Mouse (Mus musculus) gastrocnemius, postnatal 10 days (tissue): ENCODE results near the gene Tgfbr3l. TPM values are rescaled to one million over a fixed set of nuclear protein-coding genes. Genes with fewer than 3 reads are reported as not detected.

Experiments
- DNase-seq: peaks from one replicate; pipeline ENCODE4 v3.0.0; 2021; ENCODE audit warnings: mixed read lengths
- long read RNA-seq, 2 experiments: library from polyadenylated mRNA; stranded (forward); transcript quantifications; one replicate each; pipeline ENCODE4 v2.0.0; 2021
- total RNA-seq, 2 experiments: library from RNA; stranded (reverse); gene quantifications; 2 replicates each; pipeline ENCODE4 v1.2.3; 2021

Gene Tgfbr3l
- 1 to 10 TPM; 2.8 to 5.1 TPM for total RNA-seq
- long read RNA-seq, experiment 1 = 0 reads
- long read RNA-seq, experiment 2 = 0 reads

- no peak for DNase-seq
These were observed at the start of gene Tgfbr3l for GRCm38 (mm10) chr8:4247951-4248540. TSS of gene Tgfbr3l (plus strand) at chr8:4248214.

GRCm38 (mm10) chr8:4201321-4201720 lies 46.7 kb upstream of the Tgfbr3l start:
- no peak for DNase-seq

GRCm38 (mm10) chr8:4205246-4206123 lies 42.5 kb upstream of the Tgfbr3l start:
- no peak for DNase-seq

GRCm38 (mm10) chr8:4206182-4207015 lies 41.6 kb upstream of the Tgfbr3l start:
- DNase-seq = no peak

- DNase-seq = no peak
These were observed 41.0 kb upstream of the Tgfbr3l start for GRCm38 (mm10) chr8:4207016-4207350.

GRCm38 (mm10) chr8:4211097-4211496 lies 36.9 kb upstream of the Tgfbr3l start:
- no peak for DNase-seq

GRCm38 (mm10) chr8:4212809-4213209 lies 35.2 kb upstream of the Tgfbr3l start:
- DNase-seq = no peak

GRCm38 (mm10) chr8:4213210-4214005 lies 34.6 kb upstream of the Tgfbr3l start:
- no peak for DNase-seq

GRCm38 (mm10) chr8:4214006-4214980 lies 33.7 kb upstream of the Tgfbr3l start:
- DNase-seq = no peak

- DNase-seq = no peak
These were observed 31.7 kb upstream of the Tgfbr3l start for GRCm38 (mm10) chr8:4216296-4216695.

- DNase-seq = no peak
These were observed 31.0 kb upstream of the Tgfbr3l start, which contains the start of gene Prr36 for GRCm38 (mm10) chr8:4216791-4217621. TSS of gene Prr36 (minus strand) at chr8:4217459.

- no peak for DNase-seq
These were observed 28.4 kb upstream of the Tgfbr3l start for GRCm38 (mm10) chr8:4219617-4220016.

GRCm38 (mm10) chr8:4222059-4222458 lies 26.0 kb upstream of the Tgfbr3l start:
- DNase-seq = no peak

GRCm38 (mm10) chr8:4226323-4226722 lies 21.7 kb upstream of the Tgfbr3l start:
- no peak for DNase-seq

- no peak for DNase-seq
These were observed 21.2 kb upstream of the Tgfbr3l start, which contains the start of gene Lrrc8e for GRCm38 (mm10) chr8:4226739-4227347. TSS of gene Lrrc8e (plus strand) at chr8:4226827.

GRCm38 (mm10) chr8:4227919-4228318 lies 20.1 kb upstream of the Tgfbr3l start:
- DNase-seq = no peak

GRCm38 (mm10) chr8:4229784-4230183 lies 18.2 kb upstream of the Tgfbr3l start:
- no peak for DNase-seq

GRCm38 (mm10) chr8:4230612-4231351 lies 17.2 kb upstream of the Tgfbr3l start:
- no peak for DNase-seq
